Mouse (Mus musculus): ENCODE data around the gene Dab2. TPM values are rescaled to one million over a fixed set of nuclear protein-coding genes. Genes with fewer than 3 reads are reported as not detected.

Gene Dab2
- polyA plus RNA-seq, 1 experiment, result 11.7 TPM

GRCm38 (mm10) chr15:6359859-6360258 lies 60.3 kb downstream of the Dab2 start:
- H3K27ac ChIP-seq (ENCODE audit: insufficient read depth, low read length), result no peak overlapping the region
- no peaks in the 10 kb centered on the region for H3K4me1 ChIP-seq (ENCODE audit: control insufficient read depth, insufficient read depth, low read length)
- no peak for TF ChIP-seq CTCF (IDR thresholded peaks at IDR 0.05; ENCODE audit: extremely low read depth, insufficient read depth, low read length)
- no peak for TF ChIP-seq POLR2A (IDR thresholded peaks at IDR 0.05; ENCODE audit: extremely low read depth, insufficient read depth, low read length)
- H3K4me3 ChIP-seq (ENCODE audit: insufficient read depth, low read length), result no peak overlapping the region

- no peak for TF ChIP-seq CTCF (IDR thresholded peaks at IDR 0.05; ENCODE audit: extremely low read depth, insufficient read depth, low read length)
- no peak for TF ChIP-seq POLR2A (IDR thresholded peaks at IDR 0.05; ENCODE audit: extremely low read depth, insufficient read depth, low read length)
- Histone ChIP-seq H3K4me1 (ENCODE audit: control insufficient read depth, insufficient read depth, low read length) (no peaks in the 10 kb centered on the region), H3K4me3 (ENCODE audit: insufficient read depth, low read length) (no peak overlapping the region), H3K27ac (ENCODE audit: insufficient read depth, low read length) (no peak overlapping the region)
Observed at GRCm38 (mm10) chr15:6369974-6370373, 70.4 kb downstream of the Dab2 start.

DNA sequence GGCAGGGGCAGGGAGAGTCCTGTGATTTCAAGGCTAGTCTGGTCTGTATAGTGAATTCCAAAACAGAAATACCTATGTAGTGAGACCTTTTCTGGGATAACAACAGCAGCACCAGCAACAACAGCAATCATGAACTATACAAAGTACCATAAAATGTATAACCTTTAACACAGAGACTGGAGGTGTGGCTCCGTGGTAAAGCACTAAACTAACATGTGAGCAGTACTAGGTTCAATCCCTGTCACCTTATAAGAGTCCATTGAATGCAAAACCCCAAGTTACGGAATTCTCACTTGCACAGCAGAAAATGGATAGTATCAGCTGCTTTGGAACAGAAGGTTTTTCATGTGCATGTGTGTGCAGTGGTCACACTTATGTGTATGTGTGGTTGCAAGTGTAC lies 71.9 kb downstream of the Dab2 start:
- Histone ChIP-seq H3K4me3 (ENCODE audit: insufficient read depth, low read length) (no peak overlapping the region), H3K4me1 (ENCODE audit: control insufficient read depth, insufficient read depth, low read length) (no peaks in the 10 kb centered on the region), H3K27ac (ENCODE audit: insufficient read depth, low read length) (no peak overlapping the region)
- TF ChIP-seq POLR2A (IDR thresholded peaks at IDR 0.05; ENCODE audit: extremely low read depth, insufficient read depth, low read length), result no peak
- no peak for TF ChIP-seq CTCF (IDR thresholded peaks at IDR 0.05; ENCODE audit: extremely low read depth, insufficient read depth, low read length)

DNA sequence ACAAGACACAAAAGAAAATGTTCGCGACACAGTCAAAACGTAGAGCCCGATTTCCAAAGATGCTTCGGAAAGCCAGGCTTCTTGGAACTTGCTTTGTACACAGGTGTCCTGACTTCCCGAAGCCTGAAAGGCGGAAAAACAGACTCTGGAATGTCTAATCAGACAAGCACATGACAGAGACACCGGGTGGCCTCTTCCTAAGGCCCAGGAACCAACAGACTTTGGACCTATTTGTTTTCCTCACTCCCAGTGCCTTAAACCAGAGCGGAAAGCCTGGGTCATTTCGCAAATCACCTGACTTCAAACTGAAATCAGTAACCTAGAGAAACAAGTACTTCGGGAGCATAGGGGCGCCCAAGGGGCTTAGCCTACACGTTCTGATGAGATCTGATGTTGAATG lies 75.4 kb downstream of the Dab2 start:
- Histone ChIP-seq H3K4me1 (ENCODE audit: control insufficient read depth, insufficient read depth, low read length) (no peaks in the 10 kb centered on the region), H3K4me3 (ENCODE audit: insufficient read depth, low read length) (no peak overlapping the region), H3K27ac (ENCODE audit: insufficient read depth, low read length) (no peak overlapping the region)
- TF ChIP-seq CTCF (IDR thresholded peaks at IDR 0.05; ENCODE audit: extremely low read depth, insufficient read depth, low read length), result no peak
- TF ChIP-seq POLR2A (IDR thresholded peaks at IDR 0.05; ENCODE audit: extremely low read depth, insufficient read depth, low read length), result no peak

DNA sequence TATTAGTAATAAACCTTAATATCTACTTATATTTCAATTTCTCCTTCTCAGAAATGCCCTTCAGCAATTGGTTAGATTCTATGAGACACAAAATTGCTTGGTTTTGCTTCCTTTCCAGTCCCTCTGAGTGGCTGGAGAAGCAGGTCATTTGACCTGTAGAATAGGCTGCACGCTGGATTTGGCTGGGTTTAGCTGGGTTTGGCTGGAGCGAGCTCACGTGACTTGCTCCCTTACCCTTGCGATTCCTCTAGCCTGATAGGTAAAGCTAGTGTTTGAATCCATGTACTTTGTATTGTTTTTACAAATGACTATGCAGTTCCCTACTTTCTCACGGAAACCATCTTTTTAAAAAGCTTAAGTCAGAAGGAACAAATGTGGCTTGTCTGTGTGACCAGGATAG lies 76.4 kb downstream of the Dab2 start:
- Histone ChIP-seq H3K4me3 (ENCODE audit: insufficient read depth, low read length) (no peak overlapping the region), H3K4me1 (ENCODE audit: control insufficient read depth, insufficient read depth, low read length) (no peaks in the 10 kb centered on the region), H3K27ac (ENCODE audit: insufficient read depth, low read length) (no peak overlapping the region)
- TF ChIP-seq POLR2A (IDR thresholded peaks at IDR 0.05; ENCODE audit: extremely low read depth, insufficient read depth, low read length), result no peak
- no peak for TF ChIP-seq CTCF (IDR thresholded peaks at IDR 0.05; ENCODE audit: extremely low read depth, insufficient read depth, low read length)

- Histone ChIP-seq H3K4me1 (ENCODE audit: control insufficient read depth, insufficient read depth, low read length) (no peaks in the 10 kb centered on the region), H3K27ac (ENCODE audit: insufficient read depth, low read length) (no peak overlapping the region), H3K4me3 (ENCODE audit: insufficient read depth, low read length) (no peak overlapping the region)
- TF ChIP-seq CTCF (IDR thresholded peaks at IDR 0.05; ENCODE audit: extremely low read depth, insufficient read depth, low read length) (no peak), POLR2A (IDR thresholded peaks at IDR 0.05; ENCODE audit: extremely low read depth, insufficient read depth, low read length) (no peak)
Observed at GRCm38 (mm10) chr15:6376785-6377184, 77.2 kb downstream of the Dab2 start.

DNA sequence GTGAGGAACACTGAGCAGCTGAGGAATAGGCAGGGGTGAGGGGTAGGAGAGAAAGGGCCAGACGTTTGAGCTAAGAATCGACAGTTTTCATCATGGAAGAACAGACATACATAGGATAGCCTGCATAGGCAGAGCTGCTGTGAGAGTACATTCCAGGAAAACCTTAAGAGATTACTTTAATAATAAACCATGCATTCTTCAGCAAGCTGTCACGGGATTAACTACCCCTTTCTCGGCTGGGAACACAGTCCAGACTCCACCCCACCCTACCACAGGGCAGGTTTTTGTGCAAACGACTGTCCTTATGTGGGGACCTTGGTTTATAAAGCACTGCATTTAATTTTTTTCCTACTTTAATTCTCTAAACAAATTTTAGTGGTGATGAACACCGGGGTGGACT lies 84.4 kb downstream of the Dab2 start:
- Histone ChIP-seq H3K4me1 (ENCODE audit: control insufficient read depth, insufficient read depth, low read length) (no peaks in the 10 kb centered on the region), H3K27ac (ENCODE audit: insufficient read depth, low read length) (no peak overlapping the region), H3K4me3 (ENCODE audit: insufficient read depth, low read length) (no peak overlapping the region)
- TF ChIP-seq POLR2A (IDR thresholded peaks at IDR 0.05; ENCODE audit: extremely low read depth, insufficient read depth, low read length) (no peak), CTCF (IDR thresholded peaks at IDR 0.05; ENCODE audit: extremely low read depth, insufficient read depth, low read length) (no peak)

DNA sequence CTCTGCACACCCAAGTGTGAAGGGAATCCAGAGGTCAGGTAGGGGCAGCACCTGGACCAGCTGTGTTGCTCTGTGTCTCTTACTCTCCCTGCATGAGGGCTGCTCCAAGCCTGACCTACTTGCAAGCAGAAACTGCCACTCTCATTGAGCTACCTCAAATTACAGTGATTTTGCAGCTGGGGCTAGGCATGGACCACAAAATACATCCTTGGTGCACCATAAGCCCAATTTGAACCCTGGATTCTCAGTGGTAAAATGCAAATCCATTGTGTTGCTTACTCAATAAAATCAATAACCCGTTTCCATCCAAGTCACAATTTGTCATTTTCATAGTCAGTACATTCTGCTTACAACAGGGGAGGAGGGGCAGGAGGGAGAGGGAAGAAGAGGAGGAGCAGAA lies 85.7 kb downstream of the Dab2 start:
- no peak overlapping the region for H3K27ac ChIP-seq (ENCODE audit: insufficient read depth, low read length)
- TF ChIP-seq CTCF (IDR thresholded peaks at IDR 0.05; ENCODE audit: extremely low read depth, insufficient read depth, low read length), result no peak
- no peak for TF ChIP-seq POLR2A (IDR thresholded peaks at IDR 0.05; ENCODE audit: extremely low read depth, insufficient read depth, low read length)

DNA sequence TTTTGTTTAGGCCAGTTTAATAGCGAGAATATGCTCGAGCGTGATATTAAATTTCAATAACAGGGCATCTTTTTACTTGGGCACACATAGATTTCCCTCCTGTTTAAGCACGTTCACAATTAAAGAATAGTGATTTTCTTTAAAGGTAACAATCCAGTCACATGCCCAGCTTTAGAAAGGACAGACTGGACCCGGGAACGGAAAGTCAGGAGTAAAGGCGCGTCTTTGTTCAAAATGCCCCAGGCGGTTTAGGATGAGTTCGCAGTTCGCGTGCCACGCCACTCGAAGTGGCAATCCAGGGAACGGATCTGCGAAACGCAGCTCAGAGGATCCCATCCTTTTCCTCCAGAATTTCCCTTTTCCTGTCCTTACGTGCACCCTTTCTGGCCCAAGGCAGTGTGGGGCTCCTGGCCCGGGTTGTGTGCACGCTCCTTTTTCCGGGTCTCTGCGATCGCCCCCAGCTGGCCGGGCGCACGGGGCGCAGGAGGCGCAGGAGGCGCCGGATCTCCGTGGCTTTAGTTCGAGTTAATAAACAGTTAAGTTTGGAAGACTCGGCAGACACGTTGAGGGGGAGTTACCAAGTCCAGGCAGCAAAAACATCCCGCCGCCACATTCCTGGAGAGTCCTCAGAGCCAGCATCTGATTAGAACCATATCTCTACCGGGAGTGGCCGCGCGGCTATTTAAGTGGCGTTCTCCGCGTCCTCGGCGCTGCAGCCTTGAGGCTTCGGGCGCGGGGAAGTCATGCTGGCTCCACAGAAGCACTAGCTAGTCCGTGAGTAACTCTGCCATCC lies 86.8 kb downstream of the Dab2 start:
- H3K27ac ChIP-seq (ENCODE audit: insufficient read depth, low read length), result no peak overlapping the region
- TF ChIP-seq CTCF (IDR thresholded peaks at IDR 0.05; ENCODE audit: extremely low read depth, insufficient read depth, low read length), result 0 out of 2 replicates have a peak, but pooled peaks have one; percentile 2
- no peak; the same call in 1 of the 2 replicates for TF ChIP-seq POLR2A (IDR thresholded peaks at IDR 0.05; ENCODE audit: extremely low read depth, insufficient read depth, low read length)
- no peaks in the 10 kb centered on the region for H3K4me1 ChIP-seq (ENCODE audit: control insufficient read depth, insufficient read depth, low read length)
- peak overlapping the region; percentile 45 for H3K4me3 ChIP-seq (ENCODE audit: insufficient read depth, low read length)

More for the DNA sequence above, 85.7 kb downstream of the Dab2 start:
- Histone ChIP-seq H3K4me1 (ENCODE audit: control insufficient read depth, insufficient read depth, low read length) (no peaks in the 10 kb centered on the region), H3K4me3 (ENCODE audit: insufficient read depth, low read length) (no peak overlapping the region)
